27 mouse cellular contexts compared by ENCODE assay signal in the genomic region with DNA sequence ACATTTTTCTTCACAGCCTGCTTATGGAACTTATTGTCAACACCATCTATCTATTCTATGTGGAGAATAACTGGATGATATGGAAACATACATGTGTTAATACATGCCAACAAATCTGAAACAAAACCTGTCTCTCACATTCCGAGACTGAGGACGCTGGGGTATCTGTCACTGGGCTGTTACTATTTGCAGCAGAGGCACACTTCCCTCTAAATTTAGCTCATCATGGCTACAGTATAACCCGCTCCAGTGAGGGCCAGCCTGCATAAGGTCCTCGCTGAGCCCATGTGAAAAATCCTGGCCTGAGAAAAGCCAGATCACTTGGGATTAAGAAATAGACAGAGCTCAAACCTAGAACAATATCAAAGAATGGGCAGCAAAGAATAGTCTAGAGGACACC. TPM values are rescaled to one million over a fixed set of nuclear protein-coding genes. Genes with fewer than 3 reads are reported as not detected.
DNase-seq lines count a peak whose midpoint lies in the region; ATAC-seq lines count a peak whose summit lies in the region.
"Had no signal": no experiment of that assay in that cellular context is flagged by ENCODE, and none has a peak within 500 bp of the region (broad histone marks: within the 10 kb centered on the region; RNA-seq: fewer than 3 reads in every experiment).

No protein-coding gene starts in this region.

- peaks cover 31% of the 10 kb centered on the region for H3K4me1 ChIP-seq in heart, embryonic 15.5 days (replicated peaks)
- H3K4me1 ChIP-seq in midbrain, embryonic 15.5 days, result no peaks in the 10 kb centered on the region
- peaks cover 4% of the 10 kb centered on the region; the same call in 1 of the 2 replicates for H3K4me1 ChIP-seq in embryonic facial prominence, embryonic 10.5 days
- H3K4me1 ChIP-seq: hindbrain, embryonic 12.5 days; intestine, embryonic 15.5 days; liver, embryonic 15.5 days had no signal

- WGBS in heart, embryonic 15.5 days, result 29% methylated on average over 4 of the region's 4 CpGs
- 97% methylated on average over 4 of the region's 4 CpGs for WGBS in midbrain, embryonic 15.5 days
- 94% methylated on average over 4 of the region's 4 CpGs for WGBS in embryonic facial prominence, embryonic 10.5 days

- DNase-seq in frontal cortex, postnatal 14 days (ENCODE audit: low spot score in 2 of 2), result no peak
- peak; percentile 43 to 53 for DNase-seq in heart, adult 18-20 months
- DNase-seq in heart, postnatal 25 days (ENCODE audit: low spot score), result no peak
- peak; percentile 43 for DNase-seq in skeletal muscle tissue, adult 2 months (ENCODE audit: low read depth, low spot score)
- DNase-seq in embryonic facial prominence, embryonic 10.5 days (ENCODE audit: low spot score), result no peak
- DNase-seq: adrenal gland, adult 2 months; cerebellum, adult 2 months; kidney, adult 8-10 months; kidney, postnatal 10 days; layer of hippocampus, adult 9-11 months; lung, embryonic 14.5 days; lung, postnatal 14 days; midbrain, embryonic 14.5 days; right cerebral cortex, adult 18-20 months; thymus, adult 18-20 months; thymus, postnatal 25 days had no signal

- intact Hi-C loops in heart, postnatal 25 days (cut with DNase I), result no loop called here

- H3K36me3 ChIP-seq in heart, embryonic 15.5 days, result peaks cover 12% of the 10 kb centered on the region; the same call in 1 of the 2 replicates
- H3K36me3 ChIP-seq in midbrain, embryonic 15.5 days (replicated peaks), result 0 out of 2 replicates have a peak, but pooled peaks cover 19% of the 10 kb centered on the region
- peaks cover 79% of the 10 kb centered on the region for H3K36me3 ChIP-seq in embryonic facial prominence, embryonic 10.5 days (replicated peaks)
- H3K36me3 ChIP-seq: liver, embryonic 15.5 days had no signal

- H3K9ac ChIP-seq in heart, embryonic 15.5 days, result no peak overlapping the region
- no peak overlapping the region for H3K9ac ChIP-seq in midbrain, embryonic 15.5 days
- H3K9ac ChIP-seq: hindbrain, embryonic 12.5 days; intestine, embryonic 15.5 days; liver, embryonic 15.5 days; lung, embryonic 14.5 days; neural tube, embryonic 15.5 days had no signal

- H3K27me3 ChIP-seq in heart, embryonic 15.5 days, result no peaks in the 10 kb centered on the region
- no peaks in the 10 kb centered on the region for H3K27me3 ChIP-seq in midbrain, embryonic 15.5 days (replicated peaks)
- H3K27me3 ChIP-seq in embryonic facial prominence, embryonic 10.5 days (replicated peaks; ENCODE audit: low read depth, poor library complexity, severe bottlenecking), result no peaks in the 10 kb centered on the region
- H3K27me3 ChIP-seq: CH12.LX; hindbrain, embryonic 12.5 days; intestine, embryonic 15.5 days; liver, embryonic 15.5 days; neural tube, embryonic 15.5 days had no signal

- peak overlapping the region; percentile 84 for H3K27ac ChIP-seq in heart, embryonic 15.5 days
- no peak overlapping the region for H3K27ac ChIP-seq in midbrain, embryonic 15.5 days
- no peak overlapping the region for H3K27ac ChIP-seq in embryonic facial prominence, embryonic 10.5 days (replicated peaks)
- H3K27ac ChIP-seq: hindbrain, embryonic 12.5 days; hindbrain, postnatal 0 days; intestine, embryonic 15.5 days; liver, embryonic 15.5 days; neural tube, embryonic 15.5 days; stomach, postnatal 0 days had no signal

- no peak overlapping the region for H3K4me3 ChIP-seq in heart, embryonic 15.5 days
- H3K4me3 ChIP-seq in midbrain, embryonic 15.5 days, result no peak overlapping the region
- no peak overlapping the region for H3K4me3 ChIP-seq in embryonic facial prominence, embryonic 10.5 days
- H3K4me3 ChIP-seq: hindbrain, embryonic 12.5 days; intestine, embryonic 15.5 days; liver, embryonic 15.5 days; neural tube, embryonic 15.5 days had no signal

- peak; percentile 39; the same call in 1 of the 2 replicates for ATAC-seq in frontal cortex, adult (ENCODE audit: low TSS enrichment)
- peak; percentile 79 for ATAC-seq in heart, embryonic 15.5 days (replicated peaks; ENCODE audit: insufficient number of reproducible peaks, insufficient read depth, low FRiP score, low read depth)
- no peak for ATAC-seq in midbrain, embryonic 15.5 days (replicated peaks)
- ATAC-seq: forebrain, embryonic 14.5 days; hindbrain, postnatal 0 days; intestine, embryonic 15.5 days had no signal

- no peaks in the 10 kb centered on the region for H3K9me3 ChIP-seq in heart, embryonic 15.5 days (replicated peaks)
- no peaks in the 10 kb centered on the region for H3K9me3 ChIP-seq in midbrain, embryonic 15.5 days
- H3K9me3 ChIP-seq in embryonic facial prominence, embryonic 10.5 days, result no peaks in the 10 kb centered on the region
- H3K9me3 ChIP-seq: hindbrain, embryonic 12.5 days; intestine, embryonic 15.5 days; liver, embryonic 15.5 days; neural tube, embryonic 15.5 days had no signal

- H3K4me2 ChIP-seq in heart, embryonic 15.5 days, result peak overlapping the region; percentile 39
- no peak overlapping the region for H3K4me2 ChIP-seq in midbrain, embryonic 15.5 days
- H3K4me2 ChIP-seq: hindbrain, embryonic 12.5 days; intestine, embryonic 15.5 days; liver, embryonic 15.5 days; lung, embryonic 14.5 days; neural tube, embryonic 15.5 days had no signal

RNA-seq across cellular contexts. Expression of gene Ankmy2, which starts 19.7 kb away (rescaled TPM):
- 10 to 100 TPM; 12.7 to 14.6 TPM for total RNA-seq in heart, adult 18-20 months (2021)
- total RNA-seq in heart, postnatal 25 days (2021), result 10 to 100 TPM; 15.5 to 17.1 TPM
- polyA plus RNA-seq in heart, embryonic 15.5 days (2015; fragmentation: Nextera tagmentation; extraction: Ambion mirVana), result 26.7 and 27.0 TPM in 2 replicates
- 67.8 and 77.3 TPM in 2 replicates for polyA plus RNA-seq in midbrain, embryonic 15.5 days (2015; fragmentation: Nextera tagmentation; extraction: Ambion mirVana)
- polyA plus RNA-seq in embryonic facial prominence, embryonic 10.5 days (2016; fragmentation: Nextera tagmentation; extraction: Ambion mirVana), result 22.6 and 25.7 TPM in 2 replicates

RNA-seq across cellular contexts. Expression of gene Bzw2, which starts 20.7 kb away (rescaled TPM):
- total RNA-seq in heart, adult 18-20 months (2021), result 100 to 1,000 TPM; 192 to 199 TPM
- 100 to 1,000 TPM; 181 to 182 TPM for total RNA-seq in heart, postnatal 25 days (2021)
- polyA plus RNA-seq in heart, embryonic 15.5 days (2015; fragmentation: Nextera tagmentation; extraction: Ambion mirVana), result 186 and 205 TPM in 2 replicates
- 373 and 395 TPM in 2 replicates for polyA plus RNA-seq in midbrain, embryonic 15.5 days (2015; fragmentation: Nextera tagmentation; extraction: Ambion mirVana)
- polyA plus RNA-seq in embryonic facial prominence, embryonic 10.5 days (2016; fragmentation: Nextera tagmentation; extraction: Ambion mirVana), result 301 and 303 TPM in 2 replicates

Comparison
In these comparisons a context has a peak if more than half of its experiments do, and no peak if none do; other contexts are left out.
1. DNase-seq: peak in heart, adult 18-20 months (2 of 2) and skeletal muscle tissue, adult 2 months (single experiment); none in frontal cortex, postnatal 14 days (0 of 2), heart, postnatal 25 days (single experiment) and embryonic facial prominence, embryonic 10.5 days (single experiment).